Mouse (Mus musculus) CH12.LX (cell line): ENCODE measurements around the gene Tmeff1. TPM values are rescaled to one million over a fixed set of nuclear protein-coding genes. Genes with fewer than 3 reads are reported as not detected.

Source experiments
- DNase-seq: peaks from one replicate; pipeline ENCODE4 v3.0.0-alpha.2; 2013; ENCODE audit errors: extremely low read depth
- H3K27ac ChIP-seq: 2 replicates; pipeline ENCODE4 v1.5.1; 2012; ENCODE audit warnings: low read depth, mild to moderate bottlenecking, control low read depth, moderate library complexity; ENCODE audit not compliant: insufficient read depth
- H3K27me3 ChIP-seq: replicated peaks from 2 replicates; pipeline ENCODE3; 2012; ENCODE audit warnings: inconsistent platforms
- H3K36me3 ChIP-seq, 2 experiments: replicated peaks in 1 of 2; 2 replicates each; pipeline versions ENCODE3 to v1.6.1; 2012; ENCODE audit warnings: inconsistent platforms in 1 of 2, low read length in 1 of 2, mild to moderate bottlenecking in 1 of 2, mixed read lengths in 1 of 2, moderate library complexity in 1 of 2; ENCODE audit not compliant: control insufficient read depth in 1 of 2, insufficient read depth in 1 of 2
- H3K4me1 ChIP-seq, 2 experiments: 2 replicates each; pipeline ENCODE4 v1.6.1; 2012; ENCODE audit warnings: inconsistent platforms in 1 of 2, moderate library complexity in 1 of 2; ENCODE audit not compliant: insufficient read depth in 2 of 2, control insufficient read depth in 1 of 2
- H3K4me2 ChIP-seq: 2 replicates; pipeline ENCODE4 v1.6.1; 2012; ENCODE audit warnings: low read depth, mild to moderate bottlenecking, control low read depth; ENCODE audit not compliant: poor library complexity, insufficient read depth, severe bottlenecking
- H3K4me3 ChIP-seq, 3 experiments: fragments of 150-350 bp in 1 of 3; sonication (generic) in 1 of 3; replicated peaks in 1 of 3; 2 replicates each; pipeline versions ENCODE3 to v1.5.1; 2011 to 2012; ENCODE audit warnings: low read depth in 2 of 3, low read length in 2 of 3, mild to moderate bottlenecking in 2 of 3, moderate library complexity in 2 of 3, control low read depth in 1 of 3, improper control_type of control experiment in 1 of 3, inconsistent platforms in 1 of 3, mixed read lengths in 1 of 3; ENCODE audit not compliant: poor library complexity in 1 of 3
- H3K79me2 ChIP-seq: replicated peaks from 2 replicates; pipeline ENCODE4 v1.6.1; 2012; ENCODE audit warnings: mild to moderate bottlenecking, moderate library complexity; ENCODE audit not compliant: control insufficient read depth, poor library complexity, insufficient read depth, severe bottlenecking; ENCODE audit errors: extremely low read depth
- H3K9ac ChIP-seq: 2 replicates; pipeline ENCODE4 v1.6.1; 2012; ENCODE audit warnings: low read depth, mild to moderate bottlenecking, control low read depth, moderate library complexity; ENCODE audit not compliant: insufficient read depth
- H3K9me3 ChIP-seq: replicated peaks from 2 replicates; pipeline ENCODE3; 2012; ENCODE audit warnings: low read length, inconsistent platforms, mixed read lengths
- E2F4 ChIP-seq: IDR thresholded peaks from 2 replicates; pipeline ENCODE4 v1.6.1; 2011; ENCODE audit warnings: low read depth, low read length, improper control_type of control experiment; ENCODE audit not compliant: insufficient replicate concordance
- ETS1 ChIP-seq: conservative IDR thresholded peaks from 2 replicates; pipeline ENCODE4 v1.6.1; 2012; ENCODE audit warnings: low read depth, mild to moderate bottlenecking, inconsistent platforms, low read length, improper control_type of control experiment, moderate library complexity
- JUN ChIP-seq: IDR thresholded peaks from 2 replicates; pipeline ENCODE4 v1.6.1; 2011; ENCODE audit warnings: low read depth, mild to moderate bottlenecking, low read length, improper control_type of control experiment, moderate library complexity; ENCODE audit not compliant: insufficient read depth
- JUND ChIP-seq: conservative IDR thresholded peaks from 2 replicates; pipeline ENCODE4 v1.6.1; 2011; ENCODE audit warnings: low read depth, low read length, improper control_type of control experiment
- NELFE ChIP-seq: IDR thresholded peaks from 2 replicates; pipeline ENCODE4 v1.6.1; 2011; ENCODE audit warnings: low read depth, low read length, improper control_type of control experiment
- NRF1 ChIP-seq: IDR thresholded peaks from 2 replicates; pipeline ENCODE4 v1.6.1; 2014; ENCODE audit warnings: low read depth, mild to moderate bottlenecking, inconsistent platforms, low read length, improper control_type of control experiment, moderate library complexity
- POLR2A ChIP-seq: IDR thresholded peaks from 2 replicates; pipeline ENCODE4 v1.6.1; 2011; ENCODE audit warnings: low read depth, mild to moderate bottlenecking, improper control_type of control experiment, low read length
- RCOR1 ChIP-seq: conservative IDR thresholded peaks from 2 replicates; pipeline ENCODE4 v1.6.1; 2012; ENCODE audit warnings: low read depth, mild to moderate bottlenecking, inconsistent platforms, low read length, improper control_type of control experiment
- SMC3 ChIP-seq: IDR thresholded peaks from 2 replicates; pipeline ENCODE4 v1.6.1; 2011; ENCODE audit warnings: low read depth, low read length, improper control_type of control experiment
- TBP ChIP-seq: conservative IDR thresholded peaks from 2 replicates; pipeline ENCODE4 v1.6.1; 2011; ENCODE audit warnings: low read depth, low read length, improper control_type of control experiment
- UBTF ChIP-seq: IDR thresholded peaks from 2 replicates; pipeline ENCODE4 v1.6.1; 2012; ENCODE audit warnings: low read depth, mild to moderate bottlenecking, inconsistent platforms, low read length, improper control_type of control experiment, moderate library complexity
- ZC3H11A ChIP-seq: IDR thresholded peaks from 2 replicates; pipeline ENCODE4 v1.6.1; 2012; ENCODE audit warnings: low read depth, mild to moderate bottlenecking, inconsistent platforms, low read length, improper control_type of control experiment
- ZNF384 ChIP-seq: IDR thresholded peaks from 2 replicates; pipeline ENCODE4 v1.6.1; 2012; ENCODE audit warnings: low read depth, low read length, improper control_type of control experiment, inconsistent platforms
- dilution Hi-C: fragments of 300-500 bp; cut with MboI; formaldehyde crosslinking; loops from 2 replicates; pipeline ENCODE4 v1.14.3; 2020; ENCODE audit warnings: low sequenced_read_pairs; ENCODE audit not compliant: extremely low pct_unique_long_range_greater_than_20kb, extremely low pct_ligation_motif_present
- in situ Hi-C: fragments of 300-500 bp; cut with MboI; formaldehyde crosslinking; loops from 3 replicates; pipeline ENCODE4 v1.14.3; 2019; ENCODE audit warnings: low sequenced_read_pairs, low pct_ligation_motif_present, low pct_unique_long_range_greater_than_20kb, mixed read lengths
- polyA plus RNA-seq: library from polyadenylated mRNA; unstranded; fragments of >175 nt; gene quantifications from 2 replicates; pipeline ENCODE4 v1.2.1, GENCODE M21; 2012; ENCODE audit warnings: low read depth; ENCODE audit not compliant: insufficient read length
- total RNA-seq, 2 experiments: library from RNA; depleted of rRNA; stranded (reverse); fragments of 300-350 nt in 1 of 2; fragments of >200 nt in 1 of 2; gene quantifications; 2 replicates each; pipeline ENCODE4 v1.2.3; 2012 to 2014

Tmeff1 gene
- total and polyA plus RNA-seq, 3 experiments, result 23.3 to 32.4 (median 29.6) TPM

DNA sequence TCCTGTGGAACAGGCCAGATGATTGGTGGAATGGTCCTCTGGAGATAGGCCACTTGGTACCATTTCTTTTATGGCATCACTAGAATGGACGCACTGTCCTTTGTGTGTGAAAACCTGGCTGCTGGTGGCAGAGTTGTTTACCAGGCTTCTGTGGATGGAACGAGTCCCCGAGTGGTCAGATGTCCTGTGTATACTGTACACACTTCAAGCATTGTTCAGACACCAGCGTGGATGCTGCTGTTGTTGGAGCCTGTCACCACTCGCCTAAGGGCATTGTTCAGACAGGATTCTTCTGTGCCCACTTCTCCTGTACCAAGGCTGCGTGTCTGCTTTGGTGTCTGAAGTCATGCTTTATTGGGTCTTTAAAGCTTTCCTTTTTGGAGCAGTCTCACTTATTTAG is 58.8 kb downstream of the Tmeff1 start:
- no peak overlapping the region for H3K4me3 ChIP-seq
- H3K27me3 ChIP-seq, result no peaks in the 10 kb centered on the region
- H3K9ac ChIP-seq, result no peak overlapping the region
- in situ Hi-C loops, result no loop called here
- TF ChIP-seq ETS1, result no peak
- no peak for TF ChIP-seq ZC3H11A
- TF ChIP-seq TBP, result no peak
- no peak for TF ChIP-seq UBTF
- TF ChIP-seq RCOR1, result no peak
- TF ChIP-seq JUN, result no peak
- no peak for TF ChIP-seq SMC3
- no peak for TF ChIP-seq ZNF384
- no peak for TF ChIP-seq NRF1
- no peak for TF ChIP-seq POLR2A
- no peak for TF ChIP-seq E2F4
- no peak for DNase-seq
- H3K9me3 ChIP-seq, result peaks cover 3% of the 10 kb centered on the region
- dilution Hi-C loops, result no loop called here
- peaks cover 0 to 53% of the 10 kb centered on the region in 2 experiments for H3K36me3 ChIP-seq
- no peaks in the 10 kb centered on the region for H3K79me2 ChIP-seq
- no peaks in the 10 kb centered on the region for H3K4me1 ChIP-seq
- no peak overlapping the region for H3K27ac ChIP-seq
- no peak overlapping the region for H3K4me2 ChIP-seq

DNA sequence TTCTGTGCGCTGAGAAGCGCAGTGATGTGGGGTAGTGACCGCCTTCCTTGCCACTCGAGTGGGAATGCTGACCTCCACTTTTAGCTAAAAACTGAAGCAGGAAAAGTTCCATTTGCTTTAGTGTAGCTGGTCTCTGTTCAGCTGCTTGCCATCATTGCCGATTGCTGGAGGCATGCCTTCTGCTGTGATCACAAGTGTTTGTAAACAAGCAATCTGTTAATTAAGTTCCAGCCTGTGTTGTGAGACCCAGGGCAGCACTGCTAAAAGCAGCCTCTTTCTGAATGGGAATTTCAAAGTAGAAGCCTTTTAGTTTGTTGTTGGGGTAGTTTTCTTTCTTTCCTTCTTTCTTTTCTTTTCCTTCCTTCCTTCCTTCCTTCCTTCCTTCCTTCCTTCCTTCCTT is 61.2 kb downstream of the Tmeff1 start:
- no peak overlapping the region for H3K27ac ChIP-seq
- H3K36me3 ChIP-seq, result peaks cover 6 to 48% of the 10 kb centered on the region in 2 experiments
- DNase-seq, result no peak
- H3K4me1 ChIP-seq, result no peaks in the 10 kb centered on the region
- H3K9ac ChIP-seq, result no peak overlapping the region
- H3K4me3 ChIP-seq, result no peak overlapping the region
- H3K9me3 ChIP-seq, result peaks cover 1% of the 10 kb centered on the region
- no peaks in the 10 kb centered on the region for H3K27me3 ChIP-seq
- in situ Hi-C loops, result no loop called here
- TF ChIP-seq NELFE, result no peak
- TF ChIP-seq UBTF, result no peak
- TF ChIP-seq, all 38 proteins: peak for 0
- H3K4me2 ChIP-seq, result no peak overlapping the region
- dilution Hi-C loops, result no loop called here
- no peaks in the 10 kb centered on the region for H3K79me2 ChIP-seq

DNA sequence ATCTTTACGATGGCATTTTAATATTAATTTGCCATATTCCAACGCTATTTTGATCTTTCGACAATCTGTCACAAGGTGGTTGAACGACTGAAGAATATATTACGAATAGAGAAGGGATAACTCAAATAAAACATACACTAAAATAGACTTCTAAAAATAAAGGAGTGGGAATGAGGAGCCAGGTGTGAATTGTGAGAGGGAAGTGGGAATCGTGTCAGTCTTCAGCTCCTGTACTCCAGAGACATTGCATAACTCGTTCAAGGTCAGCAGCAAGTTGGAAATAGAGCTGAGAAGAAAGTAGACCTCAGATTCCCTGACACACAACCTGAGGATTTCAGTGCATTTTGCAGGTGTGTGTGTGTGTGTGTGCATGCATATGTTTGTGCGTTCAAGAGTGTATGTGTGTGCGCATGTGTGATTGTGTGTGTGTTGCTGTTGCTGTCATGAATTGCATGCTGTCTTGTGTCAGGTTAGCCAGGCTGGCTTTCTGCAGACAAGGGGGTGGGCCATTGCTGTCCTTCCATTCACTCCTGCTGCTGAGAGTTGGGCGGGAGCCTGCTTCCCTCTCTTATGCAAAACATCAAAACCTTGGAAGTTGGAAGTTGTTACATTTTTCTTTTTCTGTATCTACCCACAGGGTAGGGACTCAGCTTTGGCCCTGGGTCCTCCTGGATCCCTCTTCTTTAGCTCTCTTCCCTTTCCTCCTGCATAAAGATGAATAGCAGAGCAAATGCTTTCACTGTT is 65.8 kb downstream of the Tmeff1 start:
- dilution Hi-C loops, result no loop called here

More for the DNA sequence above, 65.8 kb downstream of the Tmeff1 start:
- TF ChIP-seq E2F4 (no peak), ZNF384 (no peak), JUND (no peak), NRF1 (no peak)
- in situ Hi-C loops, result no loop called here
- DNase-seq, result no peak
- Histone ChIP-seq H3K4me1 (no peaks in the 10 kb centered on the region), H3K4me3 (no peak overlapping the region), H3K4me2 (no peak overlapping the region), H3K27ac (no peak overlapping the region), H3K9me3 (no peaks in the 10 kb centered on the region), H3K27me3 (no peaks in the 10 kb centered on the region), H3K9ac (no peak overlapping the region), H3K36me3 (peaks cover 11 to 51% of the 10 kb centered on the region in 2 experiments), H3K79me2 (no peaks in the 10 kb centered on the region)
